Mouse (Mus musculus) intestine, postnatal 0 days (tissue): ENCODE results near the gene Otoa. TPM values are rescaled to one million over a fixed set of nuclear protein-coding genes. Genes with fewer than 3 reads are reported as not detected.
A peak's percentile ranks its signal among the peaks of the same experiment; 100 is the strongest.

Experiments
- ATAC-seq: fragments of 200-750 bp; cut with Nextera tagmentation; 2 replicates; pipeline ENCODE4 v1.8.0; 2017; ENCODE audit warnings: mild to moderate bottlenecking, moderate TSS enrichment, moderate library complexity
- H3K27ac ChIP-seq: fragments of 300-500 bp; sonication (generic); 2 replicates; pipeline ENCODE4 v1.5.1; 2014; ENCODE audit warnings: mild to moderate bottlenecking, low read depth, low read length, moderate library complexity
- H3K27me3 ChIP-seq: fragments of 300-500 bp; sonication (generic); replicated peaks from 2 replicates; pipeline ENCODE4 v1.6.1; 2014; ENCODE audit warnings: low read length, mixed read lengths; ENCODE audit not compliant: control insufficient read depth, insufficient read depth
- H3K36me3 ChIP-seq: fragments of 300-500 bp; sonication (generic); 2 replicates; pipeline ENCODE4 v1.6.1; 2014; ENCODE audit warnings: mild to moderate bottlenecking, moderate library complexity; ENCODE audit not compliant: control insufficient read depth, insufficient read depth
- H3K4me1 ChIP-seq: fragments of 300-500 bp; sonication (generic); replicated peaks from 2 replicates; pipeline ENCODE4 v1.6.1; 2014; ENCODE audit warnings: antibody characterized with exemption, low read length, mixed read lengths; ENCODE audit not compliant: control insufficient read depth, insufficient read depth
- H3K4me2 ChIP-seq: fragments of 300-500 bp; sonication (generic); replicated peaks from 2 replicates; pipeline ENCODE4 v1.6.1; 2014; ENCODE audit warnings: low read depth, mild to moderate bottlenecking, moderate library complexity
- H3K4me3 ChIP-seq: fragments of 300-500 bp; sonication (generic); 2 replicates; pipeline ENCODE4 v1.5.1; 2014; ENCODE audit warnings: low read depth, low read length
- H3K9ac ChIP-seq: fragments of 300-500 bp; sonication (generic); 2 replicates; pipeline ENCODE4 v1.6.1; 2014; ENCODE audit warnings: mild to moderate bottlenecking, low read depth, low read length
- H3K9me3 ChIP-seq: fragments of 300-500 bp; sonication (generic); 2 replicates; pipeline ENCODE4 v1.6.1; 2016; ENCODE audit warnings: mixed run types; ENCODE audit not compliant: control insufficient read depth
- CTCF ChIP-seq: sonication (generic); IDR thresholded peaks from 2 replicates; pipeline ENCODE4 v1.5.1; 2016; ENCODE audit warnings: low read depth, mild to moderate bottlenecking, control low read depth, antibody characterized with exemption, moderate library complexity
- WGBS: fragments of 180-500 bp; shearing (Covaris S2); extraction: QIAGEN DNeasy Blood & Tissue Kit; methylation state at CpG from one replicate; pipeline ENCODE4 v1.1.7; 2014; 5-methylcytosine and 5-hydroxymethylcytosine counted together
- polyA plus RNA-seq: library from polyadenylated mRNA; unstranded; fragments of >200 nt; fragmentation: Nextera tagmentation; extraction: Ambion mirVana; gene quantifications from 2 replicates; pipeline ENCODE4 v1.2.1, GENCODE M21; 2015

Otoa gene
- polyA plus RNA-seq = 0.10 and 0.17 TPM in 2 replicates

GRCm38 (mm10) chr7:121081350-121081749, at the start of gene Otoa:
Gene Otoa (plus strand): TSS chr7:121081650.
- no peak within 1 kb of the TSS for H3K4me2 ChIP-seq
- 91% methylated on average over 4 of the region's 4 CpGs for WGBS
- H3K27me3 ChIP-seq = no peaks in the 10 kb centered on the region
- no peaks in the 10 kb centered on the region for H3K9me3 ChIP-seq
- H3K9ac ChIP-seq = no peak within 1 kb of the TSS
- H3K4me3 ChIP-seq = no peak within 1 kb of the TSS
- H3K36me3 ChIP-seq = peaks cover 12% of the 10 kb centered on the region
- no peak within 1 kb of the TSS for H3K27ac ChIP-seq
- TF ChIP-seq CTCF = no peak
- no peak for ATAC-seq
- H3K4me1 ChIP-seq = no peaks in the 10 kb centered on the region

GRCm38 (mm10) chr7:121033856-121034652, 47.4 kb upstream of the Otoa start, which contains the start of gene Mettl9:
Gene Mettl9 (plus strand): TSS chr7:121034445.
- peak within 1 kb of the TSS; percentile 99 for H3K4me3 ChIP-seq
- 2% methylated on average over 41 of the region's 43 CpGs for WGBS

GRCm38 (mm10) chr7:121034701-121035141, 46.7 kb upstream of the Otoa start:
- no peak for TF ChIP-seq CTCF
- Histone ChIP-seq H3K27ac (peak overlapping the region; percentile 92), H3K36me3 (no peaks in the 10 kb centered on the region), H3K4me3 (peak overlapping the region; percentile 99), H3K9ac (peak overlapping the region; percentile 99), H3K4me2 (peak overlapping the region; percentile 88), H3K27me3 (no peaks in the 10 kb centered on the region), H3K9me3 (no peaks in the 10 kb centered on the region), H3K4me1 (peaks cover 7% of the 10 kb centered on the region)
- peak; percentile 77 for ATAC-seq
- WGBS = 0% methylated on average over 30 of the region's 63 CpGs

More at GRCm38 (mm10) chr7:121033856-121034652, 47.4 kb upstream of the Otoa start, which contains the start of gene Mettl9:
- Histone ChIP-seq H3K9me3 (no peaks in the 10 kb centered on the region), H3K4me1 (peaks cover 7% of the 10 kb centered on the region), H3K4me2 (peak within 1 kb of the TSS; percentile 88), H3K27me3 (no peaks in the 10 kb centered on the region), H3K9ac (peak within 1 kb of the TSS; percentile 99), H3K36me3 (no peaks in the 10 kb centered on the region), H3K27ac (peak within 1 kb of the TSS; percentile 92)
- TF ChIP-seq CTCF = peak; percentile 42
- peak; percentile 97 for ATAC-seq

- peak overlapping the region; percentile 99 for H3K4me3 ChIP-seq
- H3K27ac ChIP-seq = peak overlapping the region; percentile 92
- peak overlapping the region; percentile 99 for H3K9ac ChIP-seq
- no peak for TF ChIP-seq CTCF
- no peaks in the 10 kb centered on the region for H3K27me3 ChIP-seq
- no peak; the same call in 1 of the 2 replicates for ATAC-seq
- peaks cover 7% of the 10 kb centered on the region for H3K4me1 ChIP-seq
- peak overlapping the region; percentile 88 for H3K4me2 ChIP-seq
- H3K36me3 ChIP-seq = no peaks in the 10 kb centered on the region
- WGBS = 0% methylated on average over 24 of the region's 24 CpGs
- H3K9me3 ChIP-seq = no peaks in the 10 kb centered on the region
Measured at GRCm38 (mm10) chr7:121035161-121035721, 46.2 kb upstream of the Otoa start.

- Histone ChIP-seq H3K4me1 (peaks cover 6% of the 10 kb centered on the region), H3K4me3 (no peak overlapping the region), H3K9me3 (no peaks in the 10 kb centered on the region), H3K27me3 (no peaks in the 10 kb centered on the region), H3K9ac (no peak overlapping the region), H3K4me2 (no peak overlapping the region), H3K27ac (no peak overlapping the region), H3K36me3 (no peaks in the 10 kb centered on the region)
- 74% methylated on average over 4 of the region's 4 CpGs for WGBS
- no peak for TF ChIP-seq CTCF
- no peak for ATAC-seq
Measured at GRCm38 (mm10) chr7:121040595-121040994, 40.9 kb upstream of the Otoa start.

- H3K9me3 ChIP-seq = no peaks in the 10 kb centered on the region
- H3K27ac ChIP-seq = no peak overlapping the region
- TF ChIP-seq CTCF = no peak
- H3K36me3 ChIP-seq = no peaks in the 10 kb centered on the region
- H3K4me1 ChIP-seq = peaks cover 8% of the 10 kb centered on the region
- WGBS = 56% methylated on average over 1 of the region's 1 CpGs
- H3K4me2 ChIP-seq = no peak overlapping the region
- no peak overlapping the region for H3K4me3 ChIP-seq
- no peak for ATAC-seq
- H3K27me3 ChIP-seq = no peaks in the 10 kb centered on the region
- H3K9ac ChIP-seq = no peak overlapping the region
Measured at GRCm38 (mm10) chr7:121041989-121042388, 39.5 kb upstream of the Otoa start.
